Mouse (Mus musculus) left cerebral cortex, postnatal 36 days (tissue): ENCODE measurements around the gene 4930544D05Rik. TPM values are rescaled to one million over a fixed set of nuclear protein-coding genes. Genes with fewer than 3 reads are reported as not detected.
"Not testable (repeated sequence)": the region's sequence is repeated elsewhere in the genome, so short reads cannot be mapped to it uniquely, and the experiment has no call there.

Source experiments
- DNase-seq, 2 experiments: peaks; one replicate each; pipeline ENCODE4 v3.0.0; 2021 to 2022; ENCODE audit warnings: low spot score in 2 of 2, mixed read lengths in 1 of 2
- intact Hi-C: fragments of 180-260 bp; cut with DNase I; formaldehyde crosslinking; loops from one replicate; pipeline ENCODE4 v1.15.1; 2025
- total RNA-seq, 2 experiments: library from RNA; stranded (reverse); gene quantifications; 2 replicates each; pipeline ENCODE4 v1.2.3; 2021

4930544D05Rik gene
- not detected for total RNA-seq

DNA sequence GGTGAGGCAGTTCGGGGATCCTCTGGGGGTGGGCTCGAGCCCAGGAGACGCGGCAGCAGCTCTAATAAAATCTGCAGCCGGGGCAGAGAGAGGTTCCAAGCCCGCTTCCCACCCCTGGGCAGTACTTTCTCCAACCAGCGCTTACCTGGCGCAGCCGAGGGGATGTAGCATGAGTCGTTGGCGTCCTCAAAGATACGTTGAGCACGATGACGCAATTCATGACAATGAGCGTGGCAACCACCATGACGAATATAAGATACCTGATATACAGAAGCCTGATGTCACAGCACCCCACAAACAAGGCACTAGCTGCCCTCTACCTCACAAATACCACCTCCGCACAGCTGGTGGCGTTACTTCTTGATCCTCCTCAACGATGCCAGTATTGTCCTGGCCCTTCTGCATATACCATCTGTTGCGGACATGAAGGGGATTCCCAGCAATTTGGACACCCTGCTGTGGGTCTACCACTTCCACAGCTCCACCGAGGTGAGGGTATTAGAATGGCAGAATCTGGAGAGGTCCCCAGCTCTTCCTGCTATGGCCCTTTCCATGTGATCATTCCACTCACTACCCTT, at the start of gene 4930544D05Rik:
TSS of gene 4930544D05Rik (plus strand) at position 333 of the 578 bp plus-strand sequence.
- intact Hi-C loops, result no loop called here
- DNase-seq, result no peak

DNA sequence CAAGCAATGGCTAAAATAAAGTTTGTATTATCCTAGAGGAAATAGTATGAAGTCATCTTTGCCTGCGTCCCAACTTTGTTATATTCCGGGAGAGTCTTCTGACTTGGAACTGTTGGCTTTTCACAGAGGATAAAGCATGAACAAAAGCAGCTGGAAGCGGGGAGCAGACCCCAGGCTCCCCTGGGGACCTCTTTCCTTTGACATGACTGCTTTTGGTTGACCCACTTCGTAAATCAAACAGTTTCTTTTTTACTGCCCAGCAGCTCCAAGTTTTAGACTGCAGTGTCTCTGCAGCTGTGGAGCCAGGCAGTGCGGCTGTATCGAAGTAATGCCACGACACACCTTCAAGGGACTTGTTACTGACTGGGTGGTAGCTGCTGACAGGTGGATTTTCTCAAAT, 49.1 kb upstream of the 4930544D05Rik start:
- DNase-seq, result no peak
- intact Hi-C loops, result no loop called here

DNA sequence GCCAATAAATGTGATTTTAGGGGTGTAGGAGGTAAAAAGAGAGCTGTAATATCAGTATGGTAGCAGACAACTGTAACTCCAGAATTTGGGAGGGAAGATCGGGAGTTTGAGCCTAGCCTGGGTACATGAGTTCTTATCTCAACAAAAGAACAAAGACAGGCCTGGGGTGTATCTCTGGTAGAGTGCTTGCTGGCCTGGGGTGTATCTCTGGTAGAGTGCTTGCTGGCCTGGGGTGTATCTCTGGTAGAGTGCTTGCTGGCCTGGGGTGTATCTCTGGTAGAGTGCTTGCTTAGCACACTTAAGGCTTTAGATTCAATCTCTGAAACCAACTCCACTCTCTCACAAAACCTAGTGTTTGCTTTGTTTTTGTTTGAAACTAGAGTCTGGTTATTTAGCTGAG, 45.0 kb upstream of the 4930544D05Rik start:
- DNase-seq, intact Hi-C loops: not testable (repeated sequence)

DNA sequence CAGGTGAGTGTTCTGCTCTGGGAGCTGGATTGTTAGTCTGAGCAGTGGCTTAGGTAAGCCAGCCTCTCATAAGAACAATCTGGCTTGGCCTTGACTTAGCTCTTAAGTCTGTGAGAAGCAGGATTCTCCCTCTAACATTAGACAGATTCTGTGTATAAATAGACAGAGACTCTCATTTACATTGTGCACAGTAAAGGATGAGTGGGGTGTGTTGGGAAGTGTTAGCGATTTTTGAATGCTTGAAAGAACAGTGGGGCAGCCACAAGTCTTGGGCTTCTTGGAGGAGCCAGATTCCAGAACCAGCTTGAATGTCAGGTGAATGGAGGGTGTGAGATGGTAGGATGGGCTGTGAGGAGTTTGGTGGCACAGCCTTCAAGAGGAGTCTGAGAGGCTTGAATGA, 44.0 kb upstream of the 4930544D05Rik start:
- DNase-seq, result no peak
- intact Hi-C loops, result no loop called here

DNA sequence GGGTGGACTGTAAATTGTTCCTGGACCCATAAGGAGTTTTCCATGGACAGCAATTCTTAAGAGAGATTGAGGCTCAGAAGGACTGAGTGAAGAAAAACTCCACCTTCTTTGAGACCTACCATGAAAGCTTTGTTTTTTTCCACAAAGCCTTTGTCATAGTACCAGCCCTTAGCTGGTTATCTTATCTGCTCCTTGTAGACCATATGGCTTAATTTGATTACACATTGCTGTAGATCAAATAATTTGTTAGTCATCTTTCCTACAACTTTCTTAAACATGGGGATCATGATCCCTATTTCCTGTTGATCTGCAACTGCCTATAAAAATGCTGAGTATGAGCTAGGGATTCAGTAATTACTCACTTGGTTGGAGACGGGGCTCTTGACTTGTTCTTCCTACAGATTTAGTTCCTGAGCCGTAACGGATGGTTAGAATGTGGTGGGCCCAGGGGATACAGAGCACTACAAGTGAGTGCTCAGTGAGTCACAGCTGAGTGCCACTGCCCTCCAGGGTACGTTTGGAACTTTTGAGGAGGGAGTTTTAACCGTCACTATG, 43.2 kb upstream of the 4930544D05Rik start:
- intact Hi-C loops, result no loop called here
- DNase-seq, result no peak

DNA sequence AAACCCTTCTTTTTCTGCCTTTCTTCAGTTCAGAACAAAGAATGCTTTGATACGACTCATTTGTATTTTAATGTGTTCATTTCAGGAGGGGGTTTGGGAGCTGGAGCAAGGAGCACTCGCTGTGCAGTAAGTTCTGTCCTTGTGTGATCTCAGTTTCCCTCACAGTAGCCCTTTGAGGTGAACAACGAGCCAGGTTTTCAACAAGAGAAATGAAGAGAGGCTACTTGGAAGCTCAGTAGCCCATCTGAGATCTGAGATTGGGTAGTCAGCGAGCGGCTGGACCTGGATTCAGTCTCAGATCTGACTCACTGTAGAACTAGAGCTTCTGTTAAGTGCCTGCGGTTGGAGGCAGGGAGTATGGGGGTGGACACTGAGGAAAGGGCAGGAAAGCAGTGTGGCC, 41.8 kb upstream of the 4930544D05Rik start:
- DNase-seq, result no peak
- intact Hi-C loops, result no loop called here

DNA sequence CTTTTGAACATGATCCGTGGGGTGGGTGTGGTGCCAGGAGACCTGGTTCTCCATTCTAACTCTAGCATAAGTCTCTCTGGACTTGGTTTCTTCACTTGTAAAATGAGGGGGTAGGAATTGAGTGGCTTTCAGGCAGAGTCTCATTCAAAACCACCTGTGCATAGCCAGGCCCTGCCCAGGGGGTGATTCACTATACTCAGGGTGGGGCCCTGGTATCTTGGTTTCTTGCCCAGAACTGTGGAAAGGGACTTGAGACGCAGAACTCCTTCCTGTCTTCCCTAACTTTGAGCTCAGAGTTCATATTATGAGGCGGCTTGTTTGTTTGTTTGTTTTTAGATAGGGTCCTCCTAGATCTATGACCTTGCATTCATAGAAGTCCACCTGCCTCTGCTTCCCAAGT, 38.4 kb upstream of the 4930544D05Rik start:
- DNase-seq, result no peak
- intact Hi-C loops, result no loop called here

DNA sequence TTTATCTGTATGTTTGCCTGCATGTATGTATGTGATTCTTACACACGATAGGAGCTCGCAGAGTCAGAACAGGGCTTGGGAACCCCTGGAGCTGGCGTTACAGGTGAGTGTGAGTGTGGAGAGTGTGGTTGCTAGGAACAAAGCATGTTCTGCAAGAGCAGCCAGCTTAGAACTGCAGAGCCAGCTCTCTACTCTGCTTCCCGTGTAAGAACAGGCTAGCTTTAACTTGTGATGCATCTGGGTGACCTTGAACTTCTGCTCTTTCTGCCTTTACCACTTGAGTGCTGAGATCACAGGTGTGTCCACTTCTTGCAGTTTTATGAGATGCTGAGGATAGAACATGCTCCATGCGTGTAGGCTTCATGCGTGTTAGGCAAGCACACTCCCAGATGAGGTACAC, 36.7 kb upstream of the 4930544D05Rik start:
- intact Hi-C loops, result no loop called here
- no peak for DNase-seq

DNA sequence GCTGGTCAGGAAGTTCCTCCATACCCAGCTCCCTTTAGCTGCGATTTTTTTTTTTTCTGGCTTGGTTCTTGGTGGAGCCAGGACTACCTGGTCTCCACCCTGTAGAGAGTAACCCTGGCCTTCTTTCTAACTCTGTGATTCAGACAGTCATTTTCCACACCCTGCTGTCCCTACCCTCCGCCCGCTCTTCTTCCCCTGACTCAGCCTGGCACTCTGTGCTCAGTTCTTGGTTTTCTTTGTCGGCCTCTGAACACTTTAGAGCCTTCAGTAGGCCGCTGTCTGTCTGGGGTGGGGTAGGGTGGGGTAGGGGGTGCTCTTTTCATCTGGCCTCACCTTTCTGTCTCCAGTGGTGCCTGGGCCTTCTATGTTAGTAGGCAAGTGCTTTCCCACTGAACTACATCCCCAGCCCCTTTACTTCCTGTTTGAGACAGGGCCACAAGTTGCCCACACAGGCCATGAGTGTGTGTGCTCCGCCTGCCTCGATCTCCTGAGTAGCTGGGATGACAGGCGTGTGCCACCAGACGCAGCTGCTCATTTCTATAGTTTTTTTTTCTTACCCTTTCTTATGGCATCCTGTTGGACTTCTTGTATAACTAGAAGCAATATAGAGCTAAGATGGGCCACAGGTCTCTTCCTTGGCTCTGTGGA, 35.8 kb upstream of the 4930544D05Rik start:
- intact Hi-C loops, result no loop called here

DNA sequence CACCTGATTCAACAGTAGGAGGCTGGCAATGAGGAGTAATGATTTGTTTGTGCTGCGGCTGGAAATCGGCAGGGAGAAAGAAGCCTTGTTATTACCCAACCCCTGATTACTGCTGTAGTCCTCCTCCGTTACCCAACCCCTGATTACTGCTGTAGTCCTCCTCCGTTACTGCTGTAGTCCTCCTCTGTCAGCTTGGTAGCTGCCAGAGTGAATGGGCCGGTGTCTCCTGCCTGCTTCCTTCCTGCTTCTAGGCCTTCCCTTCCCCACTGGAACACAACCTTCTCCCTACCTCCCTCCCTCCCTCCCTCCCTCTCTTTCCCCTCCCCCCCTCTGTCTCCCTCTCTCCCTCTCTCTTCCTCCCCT, 35.3 kb upstream of the 4930544D05Rik start:
- intact Hi-C loops, result no loop called here
- DNase-seq, result no peak

More for the DNA sequence above, 35.8 kb upstream of the 4930544D05Rik start:
- no peak for DNase-seq

DNA sequence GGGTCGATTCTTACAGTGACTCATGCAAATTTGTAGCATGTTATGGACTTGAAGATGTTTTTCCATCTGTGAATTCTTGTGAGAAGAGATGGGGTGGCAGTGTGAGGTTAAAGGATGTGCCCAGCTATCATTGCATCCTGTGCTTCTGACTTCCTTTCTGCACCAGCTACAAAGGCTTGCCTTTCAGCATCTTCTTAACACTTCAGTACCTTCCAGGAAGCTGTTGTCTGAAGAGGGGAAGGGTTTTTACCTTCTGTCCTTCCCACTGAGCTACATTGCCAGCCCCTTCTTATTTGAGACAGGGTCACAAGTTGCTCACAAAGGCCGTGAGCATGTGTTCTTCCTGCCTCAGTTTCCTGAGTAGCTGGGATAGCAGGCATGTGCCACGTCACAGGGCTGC, 34.7 kb upstream of the 4930544D05Rik start:
- intact Hi-C loops, result no loop called here
- no peak for DNase-seq

DNA sequence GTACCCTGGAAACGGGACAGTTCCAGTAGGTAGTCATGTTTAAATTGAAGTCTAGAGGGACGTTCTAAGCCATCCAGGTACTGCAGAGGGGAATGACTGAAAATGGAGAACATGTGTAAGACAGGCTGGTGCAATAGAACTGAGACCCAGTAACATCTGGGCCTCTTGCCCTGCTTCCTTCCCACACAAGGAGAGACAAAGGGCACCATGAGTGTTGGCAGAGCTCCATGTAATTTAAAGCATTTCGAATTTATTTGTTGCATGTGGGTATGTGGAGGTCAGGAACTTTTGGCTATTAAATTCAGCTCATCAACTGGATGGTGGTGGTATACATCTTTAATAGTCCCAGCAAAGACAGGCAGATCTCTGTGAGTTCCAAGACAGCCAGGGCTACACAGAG, 33.5 kb upstream of the 4930544D05Rik start:
- no peak for DNase-seq
- intact Hi-C loops, result loop anchor here (2.0 kb wide), 1 partner anchor 19 kb away; the partner anchor contains the start of gene Mink1

DNA sequence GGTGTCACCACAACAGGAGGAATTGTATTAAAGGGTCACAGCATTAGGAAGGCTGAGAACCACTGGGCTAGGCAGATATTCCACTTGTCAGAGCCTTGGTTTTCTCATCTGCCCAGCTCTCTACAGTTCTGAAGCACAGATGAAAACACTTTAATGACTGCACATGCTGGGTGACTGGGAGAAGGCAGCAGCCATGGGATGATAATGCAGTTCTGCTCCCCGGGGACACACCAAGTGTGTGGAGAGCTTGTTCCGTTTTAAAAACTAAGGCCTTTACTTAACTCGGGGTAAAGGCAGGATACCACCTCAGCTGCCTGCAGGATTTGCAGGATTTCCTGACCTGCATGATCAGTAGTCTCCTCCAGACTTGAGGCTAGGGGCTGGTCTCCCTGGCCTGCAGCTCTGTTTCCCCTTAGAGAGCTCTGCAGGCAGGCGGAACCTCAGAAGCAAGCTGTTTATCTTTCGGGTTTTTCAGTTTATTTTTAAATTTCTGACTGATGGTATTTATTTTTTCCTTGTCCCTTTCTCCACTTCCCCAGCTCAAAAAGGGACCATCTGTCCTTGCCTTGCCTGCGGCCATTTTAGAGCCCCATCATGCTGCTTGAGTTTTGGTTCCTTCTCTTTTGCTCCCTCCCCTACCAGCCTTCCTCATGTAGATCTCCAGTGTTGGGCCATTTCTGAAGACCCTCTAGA, 32.5 kb upstream of the 4930544D05Rik start:
- intact Hi-C loops, result loop anchor here (2.0 kb wide), 1 partner anchor 20 kb away; the partner anchor contains the start of gene Mink1
- no peak for DNase-seq

DNA sequence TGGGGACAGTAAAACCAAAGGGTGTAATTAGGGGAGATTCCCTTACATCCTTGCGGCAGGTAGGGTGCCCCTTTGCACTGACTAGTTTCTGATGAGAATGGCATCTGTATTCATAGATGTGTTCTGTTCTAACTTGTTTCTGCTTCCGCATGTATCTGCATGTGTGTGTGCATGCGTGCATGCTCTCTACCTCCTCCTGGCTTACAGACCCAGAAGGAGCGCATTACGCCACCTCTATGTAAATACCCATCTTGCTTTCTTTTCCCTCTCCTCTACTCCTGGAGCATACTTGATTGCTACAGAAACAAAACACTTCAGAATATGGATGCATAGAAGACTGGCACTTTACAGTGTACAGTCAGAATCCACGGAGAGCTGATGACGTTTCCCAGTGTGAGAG, 31.9 kb upstream of the 4930544D05Rik start:
- intact Hi-C loops, result loop anchor here (2.0 kb wide), 1 partner anchor 21 kb away; the partner anchor contains the start of gene Mink1
- DNase-seq, result no peak

DNA sequence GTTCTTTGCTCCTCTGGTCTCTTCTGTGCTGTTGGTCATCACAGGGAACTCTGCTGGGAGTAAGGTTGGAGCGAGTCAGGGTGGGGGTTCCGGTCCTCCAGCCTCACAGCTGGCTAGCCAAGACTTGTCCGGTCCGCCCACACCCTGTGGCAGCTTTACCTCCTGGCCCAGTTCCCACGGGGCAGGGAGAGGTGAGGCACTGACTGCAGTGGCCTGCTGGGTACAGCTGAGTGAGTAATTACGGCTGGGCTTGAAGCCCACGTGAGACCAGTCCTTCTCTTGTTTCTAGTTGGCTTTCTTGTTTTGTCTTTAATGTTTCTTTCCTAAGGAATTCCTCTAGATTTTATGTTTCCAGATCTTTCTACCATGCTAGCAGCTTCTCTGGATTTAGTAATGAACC, 30.2 kb upstream of the 4930544D05Rik start:
- intact Hi-C loops, result no loop called here
- DNase-seq, result no peak

DNA sequence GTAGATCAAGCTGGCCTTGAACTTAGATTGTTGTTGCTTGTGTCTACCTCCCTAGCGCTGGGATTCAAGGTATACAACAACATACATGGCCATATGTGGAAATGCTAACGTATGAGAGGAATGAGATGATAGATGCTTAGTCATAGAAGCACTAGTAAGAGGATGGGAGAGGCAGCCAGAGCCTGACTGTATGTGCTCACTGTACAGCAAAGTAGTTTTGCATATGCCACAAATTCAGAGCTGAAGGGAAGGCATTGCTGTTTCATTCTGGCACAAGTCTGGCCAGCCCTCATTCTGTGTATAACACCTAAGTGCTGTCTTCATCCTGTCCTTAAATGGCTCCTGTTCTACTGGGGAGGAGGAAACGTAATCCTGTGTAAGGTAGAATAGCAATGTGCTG, 29.4 kb upstream of the 4930544D05Rik start:
- DNase-seq, result no peak
- intact Hi-C loops, result no loop called here

DNA sequence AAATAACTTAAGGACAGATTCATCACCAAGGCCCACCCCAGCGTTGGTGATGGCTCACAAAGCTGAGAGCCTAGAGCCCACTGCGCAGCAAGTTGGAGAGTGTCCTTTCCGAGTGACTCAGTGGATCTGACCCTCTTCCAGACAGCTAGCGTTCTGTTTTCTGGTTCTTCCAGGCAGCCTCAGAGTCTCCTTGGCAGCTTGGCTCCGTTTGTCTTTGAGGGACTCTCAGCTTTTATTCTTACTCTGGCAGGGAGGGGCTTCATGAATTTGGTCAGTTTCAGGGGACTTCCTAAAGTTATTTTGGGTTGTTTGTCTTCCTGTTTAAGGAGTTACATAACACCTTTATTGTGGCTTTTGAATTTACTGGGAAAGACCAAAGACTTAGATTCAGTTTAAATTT, 28.7 kb upstream of the 4930544D05Rik start:
- intact Hi-C loops, result no loop called here
- DNase-seq, result no peak

DNA sequence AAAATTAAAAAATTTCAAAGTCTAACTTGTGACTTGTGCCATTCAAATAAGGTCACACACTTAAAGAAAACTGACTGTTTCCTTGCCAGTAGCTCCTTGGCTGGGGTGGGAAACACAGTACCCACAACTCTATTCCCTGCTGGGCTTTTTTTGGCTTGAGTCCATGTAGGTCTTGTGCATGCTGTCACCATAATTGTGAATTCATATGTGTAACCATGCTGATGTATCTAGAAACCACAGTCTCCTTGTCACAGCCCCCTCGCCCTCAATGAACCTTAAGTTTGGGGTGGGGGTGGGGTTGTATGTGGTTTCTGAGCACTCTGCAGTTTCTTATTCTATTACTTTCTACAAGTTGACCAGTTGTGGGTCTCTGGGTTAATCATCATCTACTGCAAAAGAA, 23.9 kb upstream of the 4930544D05Rik start:
- DNase-seq, result no peak
- intact Hi-C loops, result no loop called here

DNA sequence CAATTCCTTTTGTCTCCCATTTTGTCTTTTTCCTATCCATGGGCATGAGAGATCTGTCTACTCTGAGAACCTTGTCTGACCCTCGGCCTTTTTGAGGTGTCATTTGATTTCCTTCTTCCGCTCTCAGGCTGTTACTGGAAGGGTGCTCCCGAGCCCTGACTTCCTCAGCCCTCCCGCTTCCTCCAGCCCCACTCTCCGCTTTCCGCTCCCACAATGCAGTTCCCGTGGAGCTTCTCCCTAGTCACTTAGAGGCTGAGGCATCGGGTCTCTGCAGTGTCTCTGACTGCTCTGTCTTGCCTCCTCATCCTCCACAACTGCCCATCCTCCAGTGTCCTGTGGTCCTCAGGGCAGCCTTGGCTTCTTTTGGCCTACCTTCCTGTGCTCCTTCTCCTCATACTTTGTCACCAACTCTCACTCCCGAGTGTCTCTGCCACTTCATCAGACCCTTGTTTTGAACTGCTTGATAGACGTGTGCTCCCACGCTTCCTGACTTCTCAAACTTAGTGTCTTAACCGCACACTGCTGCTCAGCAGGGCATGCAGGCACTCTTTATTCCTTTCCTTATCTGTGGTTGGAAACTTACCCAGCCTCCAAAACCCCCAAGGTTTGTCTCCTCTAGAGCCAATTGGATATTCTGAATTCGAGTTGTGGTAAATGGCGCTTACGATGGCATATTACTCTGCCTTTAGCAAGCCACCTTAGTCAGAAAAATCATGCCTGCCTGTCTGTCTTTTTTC, 21.2 kb upstream of the 4930544D05Rik start:
- no peak for DNase-seq
- intact Hi-C loops, result no loop called here

DNA sequence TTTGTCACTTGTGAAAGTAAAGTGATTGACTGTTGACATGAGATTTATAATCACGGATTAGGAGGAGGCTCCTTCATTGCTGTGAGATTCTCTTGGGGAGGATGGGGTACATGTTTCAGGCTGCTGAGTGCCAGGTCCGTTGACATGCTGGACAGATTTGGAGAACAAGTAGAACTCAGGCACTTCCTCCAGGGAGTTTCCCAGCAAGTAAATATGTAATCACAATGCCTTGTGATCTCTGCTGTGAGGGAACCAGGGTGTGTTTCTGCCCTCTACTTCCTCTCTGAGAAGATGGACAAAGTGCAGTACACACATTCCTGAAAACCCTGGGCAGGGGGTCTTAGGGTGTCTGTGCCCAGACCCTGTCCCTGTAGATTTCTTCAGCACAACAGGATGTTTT, 20.0 kb upstream of the 4930544D05Rik start:
- DNase-seq, result no peak
- intact Hi-C loops, result loop anchor here (5.0 kb wide), 1 partner anchor 33 kb away; the partner anchor contains the start of gene Mink1
